Mouse (Mus musculus): ENCODE results near the gene Irgm1. TPM values are rescaled to one million over a fixed set of nuclear protein-coding genes. Genes with fewer than 3 reads are reported as not detected.

Irgm1 gene
- total RNA-seq, 2 experiments from 2014 or later: 54.1 to 67.2 TPM

DNA sequence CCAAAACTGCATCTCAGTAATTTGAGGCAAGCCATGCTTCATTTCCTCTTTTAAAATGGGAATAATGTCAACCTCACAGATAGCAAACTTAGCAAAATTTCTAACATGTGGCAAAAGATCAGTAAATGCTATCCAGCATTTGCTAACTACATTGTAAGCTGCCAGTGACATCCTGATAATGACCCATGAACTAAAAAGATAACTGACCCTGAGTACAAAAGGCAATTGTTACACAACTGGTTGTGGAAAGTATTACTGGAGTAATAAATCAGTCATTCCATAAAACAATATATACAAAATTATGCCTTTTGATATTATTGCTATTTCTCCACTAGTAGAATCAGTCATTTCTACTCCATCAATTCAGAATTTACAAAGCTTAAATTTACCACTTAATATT lies 57.7 kb downstream of the Irgm1 start:
- ATAC-seq (ENCODE audit: poor library complexity, severe bottlenecking): no peak

Other genes with a start within 250 kb of the Irgm1 start
- 1,656 and 1,714 TPM in 2 replicates for gene Rack1, start 71.4 kb downstream of the Irgm1 start, total RNA-seq (2015)
- 910 and 1,013 TPM in 2 replicates for gene Rack1, start 71.4 kb downstream of the Irgm1 start, total RNA-seq (2017)
- 11.8 and 13.6 TPM in 2 replicates for gene Trim41, start 54.3 kb downstream of the Irgm1 start, total RNA-seq (2015)
- 39.2 and 43.7 TPM in 2 replicates for gene Trim41, start 54.3 kb downstream of the Irgm1 start, total RNA-seq (2017)
- gene Trim7, start 45.5 kb downstream of the Irgm1 start, total RNA-seq (2015): 0.51 and 0.68 TPM in 2 replicates
- 0.18 and 0.57 TPM in 2 replicates for gene Trim7, start 45.5 kb downstream of the Irgm1 start, total RNA-seq (2017)
- 6.1 and 8.5 TPM in 2 replicates for gene Gm12184, start 45.0 kb downstream of the Irgm1 start, total RNA-seq (2015)
- 4.6 and 12.1 TPM in 2 replicates for gene Gm12184, start 45.0 kb downstream of the Irgm1 start, total RNA-seq (2017)
- 13.1 and 15.9 TPM in 2 replicates for gene Gm5431, start 30.5 kb upstream of the Irgm1 start, total RNA-seq (2015)
- 12.0 and 15.0 TPM in 2 replicates for gene Gm5431, start 30.5 kb upstream of the Irgm1 start, total RNA-seq (2017)
- 78.1 and 81.3 TPM in 2 replicates for gene Psme2b, start 74.5 kb upstream of the Irgm1 start, total RNA-seq (2015)
- gene Psme2b, start 74.5 kb upstream of the Irgm1 start, total RNA-seq (2017): 47.3 and 50.2 TPM in 2 replicates
- gene Olfr56, start 107.2 kb upstream of the Irgm1 start, total RNA-seq (2015): 0.31 and 0.57 TPM in 2 replicates
- 0.55 and 0.61 TPM in 2 replicates for gene Olfr56, start 107.2 kb upstream of the Irgm1 start, total RNA-seq (2017)
- 81.9 and 87.8 TPM in 2 replicates for gene 9930111J21Rik1, start 107.7 kb upstream of the Irgm1 start, total RNA-seq (2015)
- 57.0 and 58.4 TPM in 2 replicates for gene 9930111J21Rik1, start 107.7 kb upstream of the Irgm1 start, total RNA-seq (2017)
- 0.22 and 0.27 TPM in 2 replicates for gene Gm12185, start 120.5 kb upstream of the Irgm1 start, total RNA-seq (2015)
- gene Gm12185, start 120.5 kb upstream of the Irgm1 start, total RNA-seq (2017): 0.11 and 5.7 TPM in 2 replicates
- 2.0 and 3.2 TPM in 2 replicates for gene Tgtp1, start 122.5 kb upstream of the Irgm1 start, total RNA-seq (2015)
- 1.5 and 10.8 TPM in 2 replicates for gene Tgtp1, start 122.5 kb upstream of the Irgm1 start, total RNA-seq (2017)
- gene 9930111J21Rik2, start 179.6 kb upstream of the Irgm1 start, total RNA-seq (2015): 180 and 184 TPM in 2 replicates
- gene 9930111J21Rik2, start 179.6 kb upstream of the Irgm1 start, total RNA-seq (2017): 161 and 172 TPM in 2 replicates
- 12.4 and 17.6 TPM in 2 replicates for gene Tgtp2, start 192.5 kb upstream of the Irgm1 start, total RNA-seq (2015)
- 30.2 and 39.3 TPM in 2 replicates for gene Tgtp2, start 192.5 kb upstream of the Irgm1 start, total RNA-seq (2017)
- gene Ifi47, start 204.9 kb upstream of the Irgm1 start, total RNA-seq (2015): 92.4 and 108 TPM in 2 replicates
- gene Ifi47, start 204.9 kb upstream of the Irgm1 start, total RNA-seq (2017): 39.4 and 46.3 TPM in 2 replicates
- not detected in 2 replicates for gene Olfr1396, start 243.2 kb upstream of the Irgm1 start, total RNA-seq (2015)
- gene Olfr1396, start 243.2 kb upstream of the Irgm1 start, total RNA-seq (2017): not detected in 2 replicates